Mouse (Mus musculus): ENCODE measurements around the gene Exosc9. TPM values are rescaled to one million over a fixed set of nuclear protein-coding genes. Genes with fewer than 3 reads are reported as not detected.

The Exosc9 gene
- polyA plus RNA-seq, 1 experiment: 53.3 TPM

GRCm38 (mm10) chr3:36605894-36606783 lies 53.7 kb downstream of the Exosc9 start:
- H3K4me3 ChIP-seq (ENCODE audit: insufficient read depth, low read length): no peak overlapping the region
- no peaks in the 10 kb centered on the region for H3K4me1 ChIP-seq (ENCODE audit: control insufficient read depth, insufficient read depth, low read length)
- H3K27ac ChIP-seq (ENCODE audit: insufficient read depth, low read length): no peak overlapping the region
- no peak for TF ChIP-seq POLR2A (IDR thresholded peaks at IDR 0.05; ENCODE audit: low read depth, low read length)
- no peak for TF ChIP-seq CTCF (IDR thresholded peaks at IDR 0.05; ENCODE audit: borderline replicate concordance, insufficient read depth, low read length)

GRCm38 (mm10) chr3:36612687-36613086 lies 60.3 kb downstream of the Exosc9 start:
- TF ChIP-seq CTCF (IDR thresholded peaks at IDR 0.05; ENCODE audit: borderline replicate concordance, insufficient read depth, low read length): no peak
- TF ChIP-seq POLR2A (IDR thresholded peaks at IDR 0.05; ENCODE audit: low read depth, low read length): no peak
- peak overlapping the region; percentile 81 for H3K4me3 ChIP-seq (ENCODE audit: insufficient read depth, low read length)
- no peaks in the 10 kb centered on the region for H3K4me1 ChIP-seq (ENCODE audit: control insufficient read depth, insufficient read depth, low read length)
- no peak overlapping the region for H3K27ac ChIP-seq (ENCODE audit: insufficient read depth, low read length)

GRCm38 (mm10) chr3:36613202-36613907 lies 60.9 kb downstream of the Exosc9 start, which contains the start of gene Bbs7:
Bbs7 (minus strand) TSS chr3:36613477.
- no peak within 1 kb of the TSS for H3K27ac ChIP-seq (ENCODE audit: insufficient read depth, low read length)
- no peaks in the 10 kb centered on the region; the same call in 1 of the 2 replicates for H3K4me1 ChIP-seq (ENCODE audit: control insufficient read depth, insufficient read depth, low read length)
- H3K4me3 ChIP-seq (ENCODE audit: insufficient read depth, low read length): peak within 1 kb of the TSS; percentile 81
- TF ChIP-seq POLR2A (IDR thresholded peaks at IDR 0.05; ENCODE audit: low read depth, low read length) (peak; percentile 80), CTCF (IDR thresholded peaks at IDR 0.05; ENCODE audit: borderline replicate concordance, insufficient read depth, low read length) (no peak)

- Histone ChIP-seq H3K4me1 (ENCODE audit: control insufficient read depth, insufficient read depth, low read length) (no peaks in the 10 kb centered on the region; the same call in 1 of the 2 replicates), H3K4me3 (ENCODE audit: insufficient read depth, low read length) (no peak overlapping the region), H3K27ac (ENCODE audit: insufficient read depth, low read length) (no peak overlapping the region)
- TF ChIP-seq POLR2A (IDR thresholded peaks at IDR 0.05; ENCODE audit: low read depth, low read length) (no peak), CTCF (IDR thresholded peaks at IDR 0.05; ENCODE audit: borderline replicate concordance, insufficient read depth, low read length) (no peak)
Observed at GRCm38 (mm10) chr3:36613908-36614255, 61.5 kb downstream of the Exosc9 start.

Other genes with a start within 250 kb of the Exosc9 start
- gene Anxa5, start 76.7 kb upstream of the Exosc9 start, polyA plus RNA-seq (2011; ENCODE audit: insufficient read length, low read depth, missing spikeins): 593 and 759 TPM in 2 replicates
- gene 1810062G17Rik, start 76.7 kb upstream of the Exosc9 start, polyA plus RNA-seq (2011; ENCODE audit: insufficient read length, low read depth, missing spikeins): 0.97 and 1.1 TPM in 2 replicates
- gene Gm11549, start 30.8 kb upstream of the Exosc9 start, polyA plus RNA-seq (2011; ENCODE audit: insufficient read length, low read depth, missing spikeins): 0.30 and 0.52 TPM in 2 replicates
- gene Ccna2, start 19.5 kb downstream of the Exosc9 start, polyA plus RNA-seq (2011; ENCODE audit: insufficient read length, low read depth, missing spikeins): 72.9 and 117 TPM in 2 replicates
- 16.0 and 19.4 TPM in 2 replicates for gene Bbs7, start 60.9 kb downstream of the Exosc9 start, polyA plus RNA-seq (2011; ENCODE audit: insufficient read length, low read depth, missing spikeins)
- 0.60 TPM in 1 of 2 replicates, not detected in the other for gene Trpc3, start 137.6 kb downstream of the Exosc9 start, polyA plus RNA-seq (2011; ENCODE audit: insufficient read length, low read depth, missing spikeins)

All from embryonic fibroblast, embryonic 13.5 days (primary cell).